Mouse (Mus musculus) left cerebral cortex, adult 8-10 months (tissue): ENCODE results near the gene Cela2a. TPM values are rescaled to one million over a fixed set of nuclear protein-coding genes. Genes with fewer than 3 reads are reported as not detected.
"Not testable (repeated sequence)": the region's sequence is repeated elsewhere in the genome, so short reads cannot be mapped to it uniquely, and the experiment has no call there.

Experiments used
- DNase-seq, 2 experiments: peaks; one replicate each; pipeline ENCODE4 v3.0.0; 2022; ENCODE audit warnings: low spot score in 2 of 2
- total RNA-seq, 4 experiments: library from RNA; stranded (reverse); gene quantifications; 2 replicates each; pipeline ENCODE4 v1.2.4; 2022

Cela2a gene
- total RNA-seq, 4 experiments from 2014 or later: not detected

GRCm38 (mm10) chr4:141805886-141806285, 20.1 kb downstream of the Cela2a start:
- no peak for DNase-seq

- no peak for DNase-seq
These were observed 21.9 kb downstream of the Cela2a start for GRCm38 (mm10) chr4:141804105-141804504.

DNA sequence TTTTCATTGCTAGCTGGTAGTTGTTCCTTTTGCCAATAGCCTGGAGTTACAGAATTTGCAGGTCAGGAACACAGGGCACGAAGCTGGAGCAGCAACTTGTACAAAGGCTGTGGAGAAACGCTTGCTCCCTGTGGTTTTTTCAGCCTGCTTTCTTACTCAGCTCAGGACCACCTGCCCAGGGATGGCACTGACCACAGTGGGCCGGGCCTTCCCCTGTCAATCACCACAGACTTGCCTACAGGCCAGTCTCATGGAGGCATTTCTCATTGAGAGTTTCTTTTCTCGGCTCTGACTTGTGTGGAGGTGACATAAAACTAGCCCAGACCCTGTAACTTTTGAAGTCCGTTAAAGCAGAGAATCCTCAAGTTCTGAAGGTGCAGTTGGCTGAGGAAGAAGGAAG, 28.4 kb downstream of the Cela2a start:
- no peak for DNase-seq

GRCm38 (mm10) chr4:141796954-141797353, 29.0 kb downstream of the Cela2a start:
- no peak for DNase-seq

DNA sequence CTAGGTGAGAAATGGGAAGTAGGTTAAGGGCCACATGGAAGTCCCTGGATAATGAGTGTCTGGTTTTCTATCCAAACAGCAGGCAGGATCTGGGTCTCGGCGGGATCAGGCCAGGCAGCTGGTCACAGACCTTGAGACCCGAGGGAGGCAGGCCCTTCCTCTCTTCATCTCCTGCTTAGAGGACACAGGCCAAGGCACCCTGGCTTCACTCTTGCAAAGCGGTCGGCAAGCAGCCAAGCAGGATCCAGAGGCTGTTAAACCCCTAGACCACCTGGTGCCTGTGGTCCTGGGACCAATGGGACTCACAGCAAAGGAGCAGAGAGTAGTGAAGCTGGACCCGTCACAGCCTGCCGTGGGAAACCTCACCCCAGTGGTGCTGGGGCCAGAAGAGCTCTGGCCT, 29.6 kb downstream of the Cela2a start:
- no peak for DNase-seq

DNA sequence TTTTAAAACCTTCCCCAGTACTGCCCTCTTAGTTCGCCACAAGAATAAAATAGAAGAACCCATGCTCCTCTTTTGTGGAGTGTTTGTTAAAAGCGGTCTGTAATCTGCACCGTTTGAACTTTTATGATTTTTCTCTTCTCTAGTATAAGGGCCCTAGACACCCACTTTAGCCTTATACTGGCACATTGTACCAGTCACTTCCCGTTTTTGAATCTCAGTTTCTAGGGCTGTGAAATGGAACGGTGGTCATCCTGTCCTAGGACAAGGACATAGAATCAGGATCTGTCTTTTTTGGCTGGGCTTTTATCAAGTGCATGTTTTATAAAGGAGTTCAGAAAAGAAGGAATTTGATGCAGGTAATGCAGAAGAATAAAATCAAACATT, 31.8 kb downstream of the Cela2a start:
- DNase-seq: no peak

- peak; percentile 92 to 93 for DNase-seq
These were observed 32.4 kb downstream of the Cela2a start, which contains the start of gene Casp9 for GRCm38 (mm10) chr4:141793282-141794151. TSS of gene Casp9 (plus strand) at chr4:141793612.

DNA sequence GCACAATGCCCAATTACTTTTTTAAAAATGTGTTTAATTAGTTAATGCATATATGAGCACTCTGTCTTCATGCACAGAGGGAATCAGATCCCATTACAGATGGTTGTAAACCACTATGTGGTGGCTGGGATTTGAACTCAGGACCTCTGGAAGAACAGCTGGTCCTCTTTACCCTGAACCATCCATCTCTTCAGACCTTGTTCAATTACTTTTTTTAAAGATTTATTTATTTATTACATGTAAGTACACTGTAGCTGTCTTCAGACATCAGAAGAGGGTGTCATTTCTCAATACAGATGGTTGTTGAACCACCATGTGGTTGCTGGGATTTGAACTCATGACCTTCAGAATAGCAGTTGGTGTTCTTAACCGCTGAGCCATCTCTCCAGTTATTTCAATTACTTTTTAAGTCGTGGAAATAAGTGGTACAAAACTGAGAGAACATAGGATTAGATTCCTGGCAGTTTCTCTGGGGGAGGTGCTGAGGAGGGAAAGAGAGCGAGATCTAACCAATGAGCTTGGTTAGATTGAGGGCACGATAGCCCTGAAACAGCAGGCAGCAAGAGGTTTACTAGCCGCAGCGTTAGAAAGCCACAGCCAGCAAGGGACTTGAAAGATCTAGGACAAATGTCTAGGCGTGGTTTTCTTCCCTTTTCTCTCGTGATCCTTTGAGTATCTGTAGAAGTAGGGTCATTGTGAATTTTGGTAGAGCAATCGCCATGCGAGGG, 33.2 kb downstream of the Cela2a start:
- no peak for DNase-seq

GRCm38 (mm10) chr4:141791951-141792350, 34.0 kb downstream of the Cela2a start:
- DNase-seq: no peak

GRCm38 (mm10) chr4:141791486-141791885, 34.5 kb downstream of the Cela2a start:
- DNase-seq: no peak

- peak; percentile 97 to 99 for DNase-seq
These were observed 35.4 kb downstream of the Cela2a start, which contains the start of gene Dnajc16 for GRCm38 (mm10) chr4:141790524-141790990. TSS of gene Dnajc16 (minus strand) at chr4:141790931.

DNA sequence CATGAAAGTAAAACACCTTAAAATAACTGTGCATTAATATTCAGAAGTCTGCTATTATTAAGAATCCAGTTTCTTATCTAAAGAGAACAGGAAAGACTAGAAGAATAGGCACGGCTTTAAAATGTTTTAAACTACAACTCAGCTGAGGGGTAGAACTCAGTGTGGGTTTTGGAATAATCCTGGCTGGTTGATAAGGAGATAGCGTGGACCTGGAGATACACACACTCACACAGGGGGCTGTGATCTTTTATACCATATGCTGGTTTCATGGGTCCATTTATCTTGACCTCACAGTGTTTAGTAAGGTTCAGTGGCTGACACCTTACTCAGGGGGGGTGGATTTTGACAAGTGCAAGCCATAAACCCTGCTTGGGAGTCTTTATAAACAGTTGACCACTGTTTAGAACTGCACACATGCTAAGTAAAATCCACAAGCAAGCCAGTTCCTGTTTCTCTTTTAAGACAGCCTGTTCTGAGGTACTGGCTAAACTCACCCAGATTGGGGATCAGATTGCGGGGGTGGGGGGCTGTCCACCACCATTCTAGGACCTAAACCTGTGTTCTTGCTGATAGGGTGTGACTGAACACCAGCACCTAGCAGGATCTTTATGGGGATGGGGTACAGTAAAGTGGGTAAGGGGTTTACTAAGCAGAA, 36.3 kb downstream of the Cela2a start:
- DNase-seq: no peak

- no peak for DNase-seq
These were observed 38.5 kb downstream of the Cela2a start for GRCm38 (mm10) chr4:141787462-141787861.

DNA sequence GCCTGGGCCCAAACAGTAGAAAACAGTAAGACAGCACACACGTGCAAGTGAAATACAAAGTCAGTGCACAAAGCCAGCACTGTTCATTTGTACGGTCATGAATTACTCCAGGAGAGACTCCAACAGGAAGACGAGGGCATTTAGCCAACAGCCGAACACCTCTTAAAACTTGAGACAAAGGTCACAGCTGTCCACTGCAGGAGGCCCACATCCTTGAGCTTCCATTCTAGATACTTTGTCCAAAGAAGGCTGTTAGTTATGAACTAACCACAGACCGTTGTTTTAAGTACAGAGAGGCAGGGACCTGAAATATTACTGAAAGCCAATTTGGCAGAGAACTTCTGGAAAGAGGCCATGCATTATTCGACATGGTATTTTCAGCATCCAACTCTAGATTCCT, 38.9 kb downstream of the Cela2a start:
- no peak for DNase-seq

DNA sequence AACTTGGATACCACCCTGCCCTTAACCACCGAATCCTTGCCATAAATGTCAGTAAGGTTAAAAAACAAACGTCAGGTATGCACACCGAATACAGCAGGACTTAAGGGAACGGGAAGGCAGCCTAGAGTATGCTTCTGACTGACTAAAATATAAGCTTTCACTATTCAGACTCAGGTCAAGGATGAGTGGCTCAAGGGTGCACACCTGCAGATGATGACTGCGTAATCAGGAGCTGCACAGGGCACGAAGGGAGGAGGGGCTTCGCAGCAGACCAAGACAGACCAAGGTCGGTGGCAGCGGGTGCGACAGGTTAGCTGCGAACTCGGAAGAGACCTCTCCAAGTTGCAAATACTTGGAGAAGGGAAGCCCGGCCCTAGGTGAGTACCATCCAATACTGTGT, 39.8 kb downstream of the Cela2a start:
- no peak for DNase-seq

- DNase-seq: no peak
These were observed 41.1 kb downstream of the Cela2a start for GRCm38 (mm10) chr4:141784835-141785234.

DNA sequence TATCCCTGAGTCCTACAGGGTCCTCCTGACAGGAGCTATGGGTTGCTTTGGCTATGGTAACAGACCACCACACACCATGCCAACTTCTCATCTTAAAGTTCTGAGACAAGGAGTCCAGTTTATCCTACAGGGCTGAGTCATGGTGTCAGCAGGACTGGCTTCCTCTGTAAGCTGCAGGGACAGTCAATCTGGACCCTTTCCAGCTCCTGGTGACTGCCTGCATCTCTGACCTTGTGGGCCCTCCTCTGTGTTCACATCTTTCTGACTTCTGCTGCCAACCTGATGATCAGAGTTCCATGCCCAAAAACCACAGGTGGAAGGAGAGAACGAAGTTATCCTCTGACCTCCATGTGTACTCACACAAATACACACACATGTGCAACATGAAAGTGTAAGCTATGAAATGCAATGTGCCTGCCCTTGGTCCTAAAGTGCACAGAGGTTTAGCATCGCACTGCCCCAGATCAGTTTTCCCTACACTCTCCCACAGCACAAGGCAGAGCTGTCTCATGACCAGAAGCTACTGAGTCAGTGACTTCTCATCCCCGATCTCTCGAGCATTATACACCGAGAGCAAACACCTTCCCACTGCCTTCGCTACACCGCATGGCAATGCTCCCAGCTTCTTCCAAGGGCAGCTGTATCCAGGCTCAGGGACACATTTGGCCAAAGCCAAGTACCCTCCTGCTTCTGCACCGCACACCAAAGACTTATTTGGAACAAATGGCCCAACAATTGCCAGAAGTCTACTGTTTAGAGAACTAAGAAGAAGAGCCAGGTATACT, 44.6 kb downstream of the Cela2a start:
- DNase-seq: no peak

DNA sequence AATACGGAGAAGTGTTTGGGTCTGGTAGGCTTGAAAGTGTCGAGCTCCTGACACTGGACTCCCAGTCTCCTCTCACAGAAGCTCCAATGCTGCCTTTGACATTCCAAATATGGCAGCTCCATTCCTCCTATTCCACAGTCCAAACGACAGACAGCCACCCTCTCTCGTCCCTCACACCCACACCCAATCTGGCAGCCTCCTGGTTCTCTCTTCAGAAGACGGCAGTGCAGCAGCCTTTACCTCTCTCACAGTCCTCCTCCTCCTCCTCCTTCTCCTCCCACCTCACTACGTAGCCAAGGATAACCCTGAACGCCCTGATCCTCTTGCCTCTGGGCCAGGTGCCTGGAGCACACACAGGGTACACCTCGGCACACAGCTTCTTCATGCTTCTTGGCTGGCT, 46.1 kb downstream of the Cela2a start:
- peak; percentile 34 to 83 for DNase-seq

- not testable (repeated sequence) for DNase-seq
These were observed 52.9 kb downstream of the Cela2a start for GRCm38 (mm10) chr4:141773019-141773418.

- DNase-seq: no peak
These were observed 54.1 kb downstream of the Cela2a start for GRCm38 (mm10) chr4:141771823-141772222.
